Mouse (Mus musculus) ES-E14 (cell line): ENCODE measurements at regions not wholly inside any gene's neighbourhood (a gene's known extent, or its start where the extent isn't known, plus 50 kb on each side); places are given as distances from the start of the nearest gene placed in this dataset.

Source experiments
- CHD2 ChIP-seq: IDR thresholded peaks from 2 replicates; pipeline ENCODE4 v1.6.1; 2014; ENCODE audit warnings: mild to moderate bottlenecking, low read depth, low read length, inconsistent platforms
- HCFC1 ChIP-seq: IDR thresholded peaks from 2 replicates; pipeline ENCODE4 v1.6.1; 2012; ENCODE audit warnings: low read length, inconsistent platforms, borderline replicate concordance; ENCODE audit not compliant: insufficient read depth
- MAFK ChIP-seq: IDR thresholded peaks from 2 replicates; pipeline ENCODE4 v1.6.1; 2014; ENCODE audit warnings: mild to moderate bottlenecking, low read depth, low read length, inconsistent platforms; ENCODE audit not compliant: insufficient read depth
- ZC3H11A ChIP-seq: IDR thresholded peaks from 2 replicates; pipeline ENCODE4 v1.6.1; 2012; ENCODE audit warnings: low read depth, mild to moderate bottlenecking, inconsistent platforms, low read length, borderline replicate concordance
- ZNF384 ChIP-seq: IDR thresholded peaks from 2 replicates; pipeline ENCODE4 v1.6.1; 2012; ENCODE audit warnings: low read depth, low read length, inconsistent platforms

DNA sequence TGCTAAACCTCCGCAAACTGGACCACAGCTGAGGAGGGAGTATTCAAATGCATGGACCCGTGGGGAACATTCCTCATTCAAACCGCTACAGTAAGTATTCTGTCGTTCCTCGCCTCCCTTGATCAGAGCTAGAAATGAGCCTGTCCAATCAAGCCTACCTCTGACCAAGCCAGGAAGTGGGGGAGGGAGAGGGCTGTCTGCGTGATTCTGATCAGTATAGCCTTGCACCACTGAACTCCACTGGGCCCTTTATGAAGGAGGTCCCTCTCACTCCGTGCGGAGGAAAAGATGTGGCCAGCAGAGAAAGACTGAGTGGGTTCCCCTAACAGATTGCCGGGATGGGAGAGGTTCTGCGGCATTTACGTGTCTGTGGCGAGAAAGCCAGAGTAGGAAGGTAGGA, 257.4 kb upstream of the Kazn start:
- TF ChIP-seq ZC3H11A: no peak
- TF ChIP-seq ZNF384: no peak
- no peak for TF ChIP-seq CHD2
- TF ChIP-seq HCFC1: no peak
- TF ChIP-seq MAFK: no peak
